Mouse (Mus musculus): ENCODE data around the gene Wipf3. TPM values are rescaled to one million over a fixed set of nuclear protein-coding genes. Genes with fewer than 3 reads are reported as not detected.

Wipf3 gene
- total RNA-seq (2023) = not detected

GRCm38 (mm10) chr6:54429447-54430194 lies at the start of gene Wipf3:
Gene Wipf3 (plus strand): TSS chr6:54429603.

Other genes starting within 250 kb of the Wipf3 start
- not detected for gene Prr15, start 103.8 kb upstream of the Wipf3 start, total RNA-seq (2023)
- not detected for gene Scrn1, start 136.9 kb downstream of the Wipf3 start, total RNA-seq (2023)
- gene Plekha8, start 165.5 kb downstream of the Wipf3 start, total RNA-seq (2023) = 10 to 100 TPM in 1 of 2 experiments, 1 to 10 TPM in 1; 9.2 to 10.4 TPM
- gene Fkbp14, start 167.7 kb downstream of the Wipf3 start, total RNA-seq (2023) = under 1 TPM; 0.42 to 0.64 TPM

Data from B cell, adult 67 days (primary cell).